Mouse (Mus musculus): ENCODE results near the gene Cop1. TPM values are rescaled to one million over a fixed set of nuclear protein-coding genes. Genes with fewer than 3 reads are reported as not detected.
"Not testable (repeated sequence)": the region's sequence is repeated elsewhere in the genome, so short reads cannot be mapped to it uniquely, and the experiment has no call there.

Gene Cop1
- 102 and 122 TPM in 2 replicates for polyA plus RNA-seq (2012; ENCODE audit: insufficient read depth, insufficient read length, missing spikeins)

GRCm38 (mm10) chr1:159231781-159232571, at the start of gene Cop1:
Gene Cop1 (plus strand): TSS chr1:159232320.
- Histone ChIP-seq H3K4me3 (ENCODE audit: insufficient read depth, low read length) (peak within 1 kb of the TSS; percentile 98), H3K27ac (ENCODE audit: insufficient read depth, low read depth, low read length) (peak within 1 kb of the TSS; percentile 85)
- H3K4me1 ChIP-seq (ENCODE audit: control insufficient read depth, insufficient read depth, low read length), result not testable (repeated sequence)
- TF ChIP-seq POLR2A (IDR thresholded peaks at IDR 0.05; ENCODE audit: borderline replicate concordance, low read depth, low read length), result 0 out of 2 replicates have a peak, but pooled peaks have one; percentile 28

- Histone ChIP-seq H3K27ac (ENCODE audit: insufficient read depth, low read depth, low read length) (peak overlapping the region; percentile 71), H3K4me3 (ENCODE audit: insufficient read depth, low read length) (no peak overlapping the region), H3K4me1 (ENCODE audit: control insufficient read depth, insufficient read depth, low read length) (peaks cover 17% of the 10 kb centered on the region)
- TF ChIP-seq CTCF (IDR thresholded peaks at IDR 0.05; ENCODE audit: low read depth, low read length) (no peak), POLR2A (IDR thresholded peaks at IDR 0.05; ENCODE audit: borderline replicate concordance, low read depth, low read length) (no peak)
Measured at GRCm38 (mm10) chr1:159186741-159187140, 45.4 kb upstream of the Cop1 start.

GRCm38 (mm10) chr1:159198603-159199002, 33.5 kb upstream of the Cop1 start:
- peaks cover 21% of the 10 kb centered on the region for H3K4me1 ChIP-seq (ENCODE audit: control insufficient read depth, insufficient read depth, low read length)
- H3K27ac ChIP-seq (ENCODE audit: insufficient read depth, low read depth, low read length), result no peak overlapping the region
- H3K4me3 ChIP-seq (ENCODE audit: insufficient read depth, low read length), result no peak overlapping the region
- TF ChIP-seq CTCF (IDR thresholded peaks at IDR 0.05; ENCODE audit: low read depth, low read length), result no peak
- TF ChIP-seq POLR2A (IDR thresholded peaks at IDR 0.05; ENCODE audit: borderline replicate concordance, low read depth, low read length), result no peak

GRCm38 (mm10) chr1:159199606-159200005, 32.5 kb upstream of the Cop1 start:
- peaks cover 21% of the 10 kb centered on the region for H3K4me1 ChIP-seq (ENCODE audit: control insufficient read depth, insufficient read depth, low read length)
- H3K4me3 ChIP-seq (ENCODE audit: insufficient read depth, low read length), result no peak overlapping the region
- TF ChIP-seq CTCF (IDR thresholded peaks at IDR 0.05; ENCODE audit: low read depth, low read length), result no peak
- no peak for TF ChIP-seq POLR2A (IDR thresholded peaks at IDR 0.05; ENCODE audit: borderline replicate concordance, low read depth, low read length)
- no peak overlapping the region for H3K27ac ChIP-seq (ENCODE audit: insufficient read depth, low read depth, low read length)

- Histone ChIP-seq H3K4me3 (ENCODE audit: insufficient read depth, low read length) (no peak overlapping the region), H3K4me1 (ENCODE audit: control insufficient read depth, insufficient read depth, low read length) (peaks cover 21% of the 10 kb centered on the region), H3K27ac (ENCODE audit: insufficient read depth, low read depth, low read length) (peak overlapping the region; percentile 19)
- TF ChIP-seq CTCF (IDR thresholded peaks at IDR 0.05; ENCODE audit: low read depth, low read length), result no peak
- no peak for TF ChIP-seq POLR2A (IDR thresholded peaks at IDR 0.05; ENCODE audit: borderline replicate concordance, low read depth, low read length)
Measured at GRCm38 (mm10) chr1:159201220-159201619, 30.9 kb upstream of the Cop1 start.

- Histone ChIP-seq H3K27ac (ENCODE audit: insufficient read depth, low read depth, low read length) (no peak overlapping the region), H3K4me1 (ENCODE audit: control insufficient read depth, insufficient read depth, low read length) (peaks cover 3% of the 10 kb centered on the region), H3K4me3 (ENCODE audit: insufficient read depth, low read length) (no peak overlapping the region)
- TF ChIP-seq CTCF (IDR thresholded peaks at IDR 0.05; ENCODE audit: low read depth, low read length) (no peak), POLR2A (IDR thresholded peaks at IDR 0.05; ENCODE audit: borderline replicate concordance, low read depth, low read length) (no peak)
Measured at GRCm38 (mm10) chr1:159211711-159212110, 20.4 kb upstream of the Cop1 start.

GRCm38 (mm10) chr1:159217437-159217836, 14.7 kb upstream of the Cop1 start:
- no peak overlapping the region for H3K4me3 ChIP-seq (ENCODE audit: insufficient read depth, low read length)
- TF ChIP-seq CTCF (IDR thresholded peaks at IDR 0.05; ENCODE audit: low read depth, low read length), result no peak
- TF ChIP-seq POLR2A (IDR thresholded peaks at IDR 0.05; ENCODE audit: borderline replicate concordance, low read depth, low read length), result no peak
- H3K4me1 ChIP-seq (ENCODE audit: control insufficient read depth, insufficient read depth, low read length), result no peaks in the 10 kb centered on the region
- H3K27ac ChIP-seq (ENCODE audit: insufficient read depth, low read depth, low read length), result no peak overlapping the region

GRCm38 (mm10) chr1:159222046-159222445, 10.1 kb upstream of the Cop1 start:
- Histone ChIP-seq H3K4me3 (ENCODE audit: insufficient read depth, low read length) (no peak overlapping the region), H3K27ac (ENCODE audit: insufficient read depth, low read depth, low read length) (no peak overlapping the region), H3K4me1 (ENCODE audit: control insufficient read depth, insufficient read depth, low read length) (peaks cover 5% of the 10 kb centered on the region)

GRCm38 (mm10) chr1:159225064-159225824, 6.9 kb upstream of the Cop1 start:
- no peak overlapping the region for H3K27ac ChIP-seq (ENCODE audit: insufficient read depth, low read depth, low read length)
- no peak overlapping the region for H3K4me3 ChIP-seq (ENCODE audit: insufficient read depth, low read length)
- H3K4me1 ChIP-seq (ENCODE audit: control insufficient read depth, insufficient read depth, low read length), result peaks cover 5% of the 10 kb centered on the region
- no peak for TF ChIP-seq CTCF (IDR thresholded peaks at IDR 0.05; ENCODE audit: low read depth, low read length)
- no peak for TF ChIP-seq POLR2A (IDR thresholded peaks at IDR 0.05; ENCODE audit: borderline replicate concordance, low read depth, low read length)

More at GRCm38 (mm10) chr1:159222046-159222445, 10.1 kb upstream of the Cop1 start:
- TF ChIP-seq POLR2A (IDR thresholded peaks at IDR 0.05; ENCODE audit: borderline replicate concordance, low read depth, low read length) (no peak), CTCF (IDR thresholded peaks at IDR 0.05; ENCODE audit: low read depth, low read length) (no peak)

- peaks cover 13% of the 10 kb centered on the region for H3K4me1 ChIP-seq (ENCODE audit: control insufficient read depth, insufficient read depth, low read length)
- peak overlapping the region; percentile 98 for H3K4me3 ChIP-seq (ENCODE audit: insufficient read depth, low read length)
- peak overlapping the region; percentile 81 for H3K27ac ChIP-seq (ENCODE audit: insufficient read depth, low read depth, low read length)
Measured at GRCm38 (mm10) chr1:159232572-159233261, 597 bp downstream of the Cop1 start.

Data from bone marrow macrophage, adult 2 months (primary cell).